Mouse (Mus musculus) intestine, embryonic 15.5 days (tissue): ENCODE data around the gene Ninj1. TPM values are rescaled to one million over a fixed set of nuclear protein-coding genes. Genes with fewer than 3 reads are reported as not detected.
A peak's percentile ranks its signal among the peaks of the same experiment; 100 is the strongest.

Source experiments
- ATAC-seq: fragments of 200-750 bp; cut with Nextera tagmentation; 2 replicates; pipeline ENCODE4 v1.8.0; 2017; ENCODE audit warnings: moderate TSS enrichment, moderate library complexity
- H3K27ac ChIP-seq: fragments of 300-500 bp; sonication (generic); 2 replicates; pipeline ENCODE4 v1.5.1; 2015; ENCODE audit warnings: mild to moderate bottlenecking, inconsistent platforms
- H3K27me3 ChIP-seq: fragments of 300-500 bp; sonication (generic); replicated peaks from 2 replicates; pipeline ENCODE4 v1.6.1; 2015; ENCODE audit warnings: inconsistent platforms
- H3K36me3 ChIP-seq: fragments of 300-500 bp; sonication (generic); 2 replicates; pipeline ENCODE4 v1.6.1; 2015; ENCODE audit warnings: inconsistent platforms
- H3K4me1 ChIP-seq: fragments of 300-500 bp; sonication (generic); replicated peaks from 2 replicates; pipeline ENCODE4 v1.6.1; 2015; ENCODE audit warnings: inconsistent platforms
- H3K4me2 ChIP-seq: fragments of 300-500 bp; sonication (generic); replicated peaks from 2 replicates; pipeline ENCODE4 v1.6.1; 2015; ENCODE audit warnings: mild to moderate bottlenecking, inconsistent platforms
- H3K4me3 ChIP-seq: fragments of 300-500 bp; sonication (generic); replicated peaks from 2 replicates; pipeline ENCODE4 v1.5.1; 2015; ENCODE audit warnings: inconsistent platforms
- H3K9ac ChIP-seq: fragments of 300-500 bp; sonication (generic); 2 replicates; pipeline ENCODE4 v1.6.1; 2015; ENCODE audit warnings: inconsistent platforms
- H3K9me3 ChIP-seq: fragments of 300-500 bp; sonication (generic); 2 replicates; pipeline ENCODE4 v1.6.1; 2016; ENCODE audit warnings: inconsistent platforms
- WGBS: fragments of 180-500 bp; shearing (Covaris S2); methylation state at CpG from one replicate; pipeline ENCODE4 v1.1.7; 2015; 5-methylcytosine and 5-hydroxymethylcytosine counted together
- polyA plus RNA-seq: library from polyadenylated mRNA; unstranded; fragments of >200 nt; fragmentation: Nextera tagmentation; extraction: Ambion mirVana; gene quantifications from 2 replicates; pipeline ENCODE4 v1.2.1, GENCODE M21; 2015

The Ninj1 gene
- polyA plus RNA-seq, 1 experiment from 2014 or later = 54.8 TPM

- no peaks in the 10 kb centered on the region for H3K27me3 ChIP-seq
These were observed 18.2 kb downstream of the Ninj1 start for GRCm38 (mm10) chr13:49205381-49205998.

GRCm38 (mm10) chr13:49206341-49206740 is 19.1 kb downstream of the Ninj1 start:
- no peak overlapping the region for H3K27ac ChIP-seq
- no peak overlapping the region for H3K9ac ChIP-seq
- WGBS = 94% methylated on average over 2 of the region's 2 CpGs
- H3K9me3 ChIP-seq = no peaks in the 10 kb centered on the region
- no peaks in the 10 kb centered on the region for H3K27me3 ChIP-seq
- 0 out of 2 replicates have a peak, but pooled peaks cover 6% of the 10 kb centered on the region for H3K4me1 ChIP-seq
- 0 out of 2 replicates have a peak, but pooled peaks cover 10% of the 10 kb centered on the region for H3K36me3 ChIP-seq
- H3K4me3 ChIP-seq = no peak overlapping the region
- no peak for ATAC-seq
- H3K4me2 ChIP-seq = no peak overlapping the region

More at GRCm38 (mm10) chr13:49205381-49205998, 18.2 kb downstream of the Ninj1 start:
- Histone ChIP-seq H3K4me2 (no peak overlapping the region), H3K27ac (no peak overlapping the region), H3K4me3 (no peak overlapping the region), H3K9me3 (no peaks in the 10 kb centered on the region), H3K4me1 (0 out of 2 replicates have a peak, but pooled peaks cover 6% of the 10 kb centered on the region), H3K36me3 (0 out of 2 replicates have a peak, but pooled peaks cover 10% of the 10 kb centered on the region), H3K9ac (no peak overlapping the region)
- peak; percentile 58 for ATAC-seq
- 49% methylated on average over 13 of the region's 13 CpGs for WGBS

GRCm38 (mm10) chr13:49209306-49209705 is 22.0 kb downstream of the Ninj1 start:
- Histone ChIP-seq H3K4me3 (no peak overlapping the region), H3K9ac (no peak overlapping the region), H3K27me3 (no peaks in the 10 kb centered on the region), H3K27ac (no peak overlapping the region), H3K4me2 (no peak overlapping the region), H3K36me3 (0 out of 2 replicates have a peak, but pooled peaks cover 7% of the 10 kb centered on the region), H3K9me3 (no peaks in the 10 kb centered on the region), H3K4me1 (peaks cover 17% of the 10 kb centered on the region)
- WGBS = 60% methylated on average over 7 of the region's 7 CpGs
- no peak for ATAC-seq

GRCm38 (mm10) chr13:49212711-49213500 is 25.6 kb downstream of the Ninj1 start:
- no peak for ATAC-seq
- no peaks in the 10 kb centered on the region for H3K9me3 ChIP-seq
- no peak overlapping the region for H3K27ac ChIP-seq
- WGBS = 89% methylated on average over 4 of the region's 4 CpGs
- no peak overlapping the region for H3K9ac ChIP-seq
- H3K4me2 ChIP-seq = no peak overlapping the region
- H3K36me3 ChIP-seq = no peaks in the 10 kb centered on the region
- no peaks in the 10 kb centered on the region for H3K27me3 ChIP-seq
- no peak overlapping the region for H3K4me3 ChIP-seq
- peaks cover 27% of the 10 kb centered on the region for H3K4me1 ChIP-seq

GRCm38 (mm10) chr13:49213531-49213932 is 26.2 kb downstream of the Ninj1 start:
- no peak for ATAC-seq
- no peaks in the 10 kb centered on the region for H3K36me3 ChIP-seq
- H3K9ac ChIP-seq = no peak overlapping the region
- H3K9me3 ChIP-seq = no peaks in the 10 kb centered on the region
- no peaks in the 10 kb centered on the region for H3K27me3 ChIP-seq
- WGBS = 67% methylated on average over 4 of the region's 4 CpGs
- no peak overlapping the region for H3K4me3 ChIP-seq
- no peak overlapping the region for H3K4me2 ChIP-seq
- peaks cover 27% of the 10 kb centered on the region for H3K4me1 ChIP-seq
- H3K27ac ChIP-seq = no peak overlapping the region

GRCm38 (mm10) chr13:49214454-49214853 is 27.2 kb downstream of the Ninj1 start:
- H3K27me3 ChIP-seq = no peaks in the 10 kb centered on the region
- peak overlapping the region; percentile 87 for H3K4me2 ChIP-seq
- H3K4me1 ChIP-seq = peaks cover 27% of the 10 kb centered on the region
- H3K36me3 ChIP-seq = no peaks in the 10 kb centered on the region
- H3K27ac ChIP-seq = no peak overlapping the region
- no peaks in the 10 kb centered on the region for H3K9me3 ChIP-seq
- H3K4me3 ChIP-seq = peak overlapping the region; percentile 91; the same call in 1 of the 2 replicates
- ATAC-seq = no peak
- WGBS = 82% methylated on average over 3 of the region's 3 CpGs
- H3K9ac ChIP-seq = no peak overlapping the region

GRCm38 (mm10) chr13:49215128-49215503 is 27.8 kb downstream of the Ninj1 start:
- Histone ChIP-seq H3K27ac (peak overlapping the region; percentile 64; the same call in 1 of the 2 replicates), H3K9ac (peak overlapping the region; percentile 87), H3K4me3 (peak overlapping the region; percentile 91), H3K36me3 (no peaks in the 10 kb centered on the region), H3K9me3 (no peaks in the 10 kb centered on the region), H3K27me3 (no peaks in the 10 kb centered on the region), H3K4me2 (peak overlapping the region; percentile 87), H3K4me1 (peaks cover 27% of the 10 kb centered on the region)
- no peak; the same call in 1 of the 2 replicates for ATAC-seq
- WGBS = 12% methylated on average over 5 of the region's 5 CpGs

- Histone ChIP-seq H3K27ac (peak within 1 kb of the TSS; percentile 82), H3K4me2 (peak within 1 kb of the TSS; percentile 87), H3K4me3 (peak within 1 kb of the TSS; percentile 91), H3K9ac (peak within 1 kb of the TSS; percentile 87), H3K27me3 (no peaks in the 10 kb centered on the region), H3K36me3 (no peaks in the 10 kb centered on the region), H3K9me3 (no peaks in the 10 kb centered on the region), H3K4me1 (peaks cover 27% of the 10 kb centered on the region)
- under 1% methylated on average over 74 of the region's 78 CpGs for WGBS
- ATAC-seq = peak; percentile 95
These were observed 28.4 kb downstream of the Ninj1 start, which contains the start of gene Card19 for GRCm38 (mm10) chr13:49215504-49216219. Gene Card19 (minus strand): TSS chr13:49216037.

GRCm38 (mm10) chr13:49216220-49216552 is 28.9 kb downstream of the Ninj1 start:
- Histone ChIP-seq H3K9ac (peak overlapping the region; percentile 61), H3K36me3 (no peaks in the 10 kb centered on the region), H3K4me3 (peak overlapping the region; percentile 91), H3K4me1 (peaks cover 27% of the 10 kb centered on the region), H3K27me3 (no peaks in the 10 kb centered on the region), H3K27ac (peak overlapping the region; percentile 82), H3K4me2 (peak overlapping the region; percentile 87), H3K9me3 (no peaks in the 10 kb centered on the region)
- 4% methylated on average over 17 of the region's 17 CpGs for WGBS
- ATAC-seq = peak; percentile 76

GRCm38 (mm10) chr13:49216808-49217561 is 29.7 kb downstream of the Ninj1 start:
- peaks cover 26% of the 10 kb centered on the region for H3K4me1 ChIP-seq
- 66% methylated on average over 9 of the region's 9 CpGs for WGBS
- H3K9ac ChIP-seq = no peak overlapping the region
- no peak overlapping the region; the same call in 1 of the 2 replicates for H3K4me2 ChIP-seq
- H3K36me3 ChIP-seq = no peaks in the 10 kb centered on the region
- H3K9me3 ChIP-seq = no peaks in the 10 kb centered on the region
- no peak overlapping the region for H3K4me3 ChIP-seq
- no peak for ATAC-seq
- H3K27ac ChIP-seq = no peak overlapping the region
- H3K27me3 ChIP-seq = no peaks in the 10 kb centered on the region

- ATAC-seq = no peak
- WGBS = 78% methylated on average over 3 of the region's 3 CpGs
- H3K9ac ChIP-seq = no peak overlapping the region
These were observed 31.4 kb downstream of the Ninj1 start for GRCm38 (mm10) chr13:49218651-49219050.

More at GRCm38 (mm10) chr13:49218651-49219050, 31.4 kb downstream of the Ninj1 start:
- no peaks in the 10 kb centered on the region for H3K36me3 ChIP-seq
- peaks cover 22% of the 10 kb centered on the region for H3K4me1 ChIP-seq
- no peak overlapping the region for H3K4me2 ChIP-seq
- no peaks in the 10 kb centered on the region for H3K27me3 ChIP-seq
- no peaks in the 10 kb centered on the region for H3K9me3 ChIP-seq
- H3K27ac ChIP-seq = no peak overlapping the region
- H3K4me3 ChIP-seq = no peak overlapping the region
